ENCODE assay signal across 12 mouse cellular contexts in genomic region chr7:65011133-65011532, GRCm38 (mm10).
DNase-seq lines count a peak whose midpoint lies in the region; ATAC-seq lines count a peak whose summit lies in the region.
"Had no signal": no experiment of that assay in that cellular context is flagged by ENCODE, and none has a peak within 500 bp of the region (broad histone marks: within the 10 kb centered on the region; RNA-seq: fewer than 3 reads in every experiment).

No protein-coding gene starts in this region.

- H3K9ac ChIP-seq in heart, embryonic 11.5 days (ENCODE audit: low read depth, low read length) = no peak overlapping the region
- no peak overlapping the region for H3K9ac ChIP-seq in neural tube, embryonic 15.5 days (replicated peaks)
- H3K9ac ChIP-seq in limb, embryonic 12.5 days (replicated peaks) = no peak overlapping the region
- H3K9ac ChIP-seq: embryonic facial prominence, embryonic 13.5 days had no signal

- H3K9me3 ChIP-seq in heart, embryonic 11.5 days (replicated peaks; ENCODE audit: control insufficient read depth, low read length) = no peaks in the 10 kb centered on the region
- no peaks in the 10 kb centered on the region for H3K9me3 ChIP-seq in neural tube, embryonic 15.5 days (replicated peaks)
- H3K9me3 ChIP-seq in limb, embryonic 12.5 days = no peaks in the 10 kb centered on the region
- H3K9me3 ChIP-seq: embryonic facial prominence, embryonic 13.5 days had no signal

- H3K27ac ChIP-seq in heart, embryonic 11.5 days (ENCODE audit: low read depth, low read length) = no peak overlapping the region
- H3K27ac ChIP-seq in neural tube, embryonic 15.5 days (replicated peaks) = no peak overlapping the region
- H3K27ac ChIP-seq in limb, embryonic 12.5 days = no peak overlapping the region
- H3K27ac ChIP-seq: embryonic facial prominence, embryonic 13.5 days; layer of hippocampus, adult 2 months had no signal

- H3K4me2 ChIP-seq in heart, embryonic 11.5 days = no peak overlapping the region
- no peak overlapping the region for H3K4me2 ChIP-seq in neural tube, embryonic 15.5 days
- H3K4me2 ChIP-seq in limb, embryonic 12.5 days = no peak overlapping the region
- H3K4me2 ChIP-seq: embryonic facial prominence, embryonic 13.5 days had no signal

- no peak for DNase-seq in heart, postnatal 25 days (ENCODE audit: low spot score)
- peak; percentile 42 for DNase-seq in neural tube, embryonic 10.5 days (ENCODE audit: extremely low spot score, low spot score)
- DNase-seq in adrenal gland, postnatal 10 days = no peak
- no peak for DNase-seq in left cerebral cortex, postnatal 36 days (ENCODE audit: low spot score in 2 of 2)
- DNase-seq in layer of hippocampus, postnatal 14 days (ENCODE audit: low spot score in 2 of 2) = no peak
- DNase-seq: adrenal gland, adult 2 months had no signal

- no peak overlapping the region for H3K4me3 ChIP-seq in heart, embryonic 11.5 days (ENCODE audit: low read depth, low read length)
- no peak overlapping the region for H3K4me3 ChIP-seq in neural tube, embryonic 15.5 days (replicated peaks)
- no peak overlapping the region for H3K4me3 ChIP-seq in limb, embryonic 12.5 days (replicated peaks)
- H3K4me3 ChIP-seq: embryonic facial prominence, embryonic 13.5 days; layer of hippocampus, adult 2 months; megakaryocyte, embryonic 14.5 days had no signal

- 45% methylated on average over 6 of the region's 6 CpGs for WGBS in heart, embryonic 11.5 days (ENCODE audit: insufficient replicate concordance)
- WGBS in neural tube, embryonic 15.5 days = 42% methylated on average over 6 of the region's 6 CpGs
- whole genome bisulfite sequencing in limb, embryonic 12.5 days = 41% methylated on average over 6 of the region's 6 CpGs

- no peaks in the 10 kb centered on the region for H3K27me3 ChIP-seq in heart, embryonic 11.5 days (ENCODE audit: control insufficient read depth, insufficient read depth, low read length)
- H3K27me3 ChIP-seq in neural tube, embryonic 15.5 days (replicated peaks) = no peaks in the 10 kb centered on the region
- H3K27me3 ChIP-seq in limb, embryonic 12.5 days = no peaks in the 10 kb centered on the region
- H3K27me3 ChIP-seq: embryonic facial prominence, embryonic 13.5 days; megakaryocyte, embryonic 14.5 days had no signal

- peak; percentile 59; the same call in 1 of the 2 replicates for ATAC-seq in heart, embryonic 11.5 days (replicated peaks; ENCODE audit: insufficient number of reproducible peaks, low FRiP score, low TSS enrichment)
- ATAC-seq in neural tube, embryonic 15.5 days (ENCODE audit: low FRiP score) = no peak
- peak; percentile 63; the same call in 1 of the 2 replicates for ATAC-seq in limb, embryonic 12.5 days (ENCODE audit: insufficient number of reproducible peaks, insufficient read depth, low FRiP score, low TSS enrichment, low read depth)

- H3K36me3 ChIP-seq in heart, embryonic 11.5 days (ENCODE audit: control insufficient read depth, insufficient read depth, low read length) = no peaks in the 10 kb centered on the region
- H3K36me3 ChIP-seq in neural tube, embryonic 15.5 days = no peaks in the 10 kb centered on the region
- H3K36me3 ChIP-seq in limb, embryonic 12.5 days = no peaks in the 10 kb centered on the region
- H3K36me3 ChIP-seq: embryonic facial prominence, embryonic 13.5 days had no signal

- intact Hi-C loops in heart, postnatal 25 days (cut with DNase I) = no loop called here
- intact Hi-C loops in left cerebral cortex, postnatal 36 days (cut with DNase I) = no loop called here

- no peaks in the 10 kb centered on the region; the same call in 1 of the 2 replicates for H3K4me1 ChIP-seq in heart, embryonic 11.5 days (ENCODE audit: control insufficient read depth, insufficient read depth, low read length)
- peaks cover 7% of the 10 kb centered on the region; the same call in 1 of the 2 replicates for H3K4me1 ChIP-seq in neural tube, embryonic 15.5 days
- H3K4me1 ChIP-seq in limb, embryonic 12.5 days (replicated peaks) = 0 out of 2 replicates have a peak, but pooled peaks cover 2% of the 10 kb centered on the region
